Mouse (Mus musculus) stomach, embryonic 14.5 days (tissue): Measurements from ENCODE around the gene Wdr20. TPM values are rescaled to one million over a fixed set of nuclear protein-coding genes. Genes with fewer than 3 reads are reported as not detected.
A peak's percentile ranks its signal among the peaks of the same experiment; 100 is the strongest.
"Not testable (repeated sequence)": the region's sequence is repeated elsewhere in the genome, so short reads cannot be mapped to it uniquely, and the experiment has no call there.

Source experiments
- ATAC-seq: fragments of 200-750 bp; cut with Nextera tagmentation; 2 replicates; pipeline ENCODE4 v1.8.0; 2017; ENCODE audit warnings: low read depth, moderate TSS enrichment; ENCODE audit not compliant: insufficient number of reproducible peaks, insufficient read depth, low FRiP score
- H3K27ac ChIP-seq: fragments of 300-500 bp; sonication (generic); 2 replicates; pipeline ENCODE4 v1.5.1; 2014; ENCODE audit warnings: mild to moderate bottlenecking, low read length, moderate library complexity, mixed read lengths
- H3K27me3 ChIP-seq: fragments of 300-500 bp; sonication (generic); 2 replicates; pipeline ENCODE4 v1.6.1; 2014; ENCODE audit warnings: low read length, control low read depth, mixed read lengths; ENCODE audit not compliant: control insufficient read depth, insufficient read depth
- H3K36me3 ChIP-seq: fragments of 300-500 bp; sonication (generic); 2 replicates; pipeline ENCODE4 v1.6.1; 2014; ENCODE audit warnings: mild to moderate bottlenecking, control low read depth, low read length, moderate library complexity, mixed read lengths; ENCODE audit not compliant: control insufficient read depth, insufficient read depth
- H3K4me1 ChIP-seq: fragments of 300-500 bp; sonication (generic); 2 replicates; pipeline ENCODE4 v1.6.1; 2014; ENCODE audit warnings: low read length, control low read depth, mixed read lengths; ENCODE audit not compliant: control insufficient read depth, insufficient read depth
- H3K4me2 ChIP-seq: fragments of 300-500 bp; sonication (generic); replicated peaks from 2 replicates; pipeline ENCODE4 v1.6.1; 2014; ENCODE audit warnings: low read depth, low read length, control low read depth
- H3K4me3 ChIP-seq: fragments of 300-500 bp; sonication (generic); 2 replicates; pipeline ENCODE4 v1.5.1; 2014; ENCODE audit warnings: low read depth, low read length, control low read depth
- H3K9ac ChIP-seq: fragments of 300-500 bp; sonication (generic); replicated peaks from 2 replicates; pipeline ENCODE4 v1.6.1; 2014; ENCODE audit warnings: low read depth, mild to moderate bottlenecking, control low read depth, low read length, moderate library complexity, mixed read lengths
- H3K9me3 ChIP-seq: fragments of 300-500 bp; sonication (generic); 2 replicates; pipeline ENCODE4 v1.6.1; 2016; ENCODE audit warnings: low read depth, low read length, control low read depth; ENCODE audit not compliant: control insufficient read depth
- WGBS: fragments of 180-500 bp; shearing (Covaris S2); extraction: QIAGEN DNeasy Blood & Tissue Kit; methylation state at CpG from one replicate; pipeline ENCODE4 v1.1.7; 2014; 5-methylcytosine and 5-hydroxymethylcytosine counted together
- polyA plus RNA-seq: library from polyadenylated mRNA; unstranded; fragments of >200 nt; fragmentation: Nextera tagmentation; extraction: Ambion mirVana; gene quantifications from 2 replicates; pipeline ENCODE4 v1.2.1, GENCODE M21; 2014

The Wdr20 gene
- 25.1 and 27.6 TPM in 2 replicates for polyA plus RNA-seq

DNA sequence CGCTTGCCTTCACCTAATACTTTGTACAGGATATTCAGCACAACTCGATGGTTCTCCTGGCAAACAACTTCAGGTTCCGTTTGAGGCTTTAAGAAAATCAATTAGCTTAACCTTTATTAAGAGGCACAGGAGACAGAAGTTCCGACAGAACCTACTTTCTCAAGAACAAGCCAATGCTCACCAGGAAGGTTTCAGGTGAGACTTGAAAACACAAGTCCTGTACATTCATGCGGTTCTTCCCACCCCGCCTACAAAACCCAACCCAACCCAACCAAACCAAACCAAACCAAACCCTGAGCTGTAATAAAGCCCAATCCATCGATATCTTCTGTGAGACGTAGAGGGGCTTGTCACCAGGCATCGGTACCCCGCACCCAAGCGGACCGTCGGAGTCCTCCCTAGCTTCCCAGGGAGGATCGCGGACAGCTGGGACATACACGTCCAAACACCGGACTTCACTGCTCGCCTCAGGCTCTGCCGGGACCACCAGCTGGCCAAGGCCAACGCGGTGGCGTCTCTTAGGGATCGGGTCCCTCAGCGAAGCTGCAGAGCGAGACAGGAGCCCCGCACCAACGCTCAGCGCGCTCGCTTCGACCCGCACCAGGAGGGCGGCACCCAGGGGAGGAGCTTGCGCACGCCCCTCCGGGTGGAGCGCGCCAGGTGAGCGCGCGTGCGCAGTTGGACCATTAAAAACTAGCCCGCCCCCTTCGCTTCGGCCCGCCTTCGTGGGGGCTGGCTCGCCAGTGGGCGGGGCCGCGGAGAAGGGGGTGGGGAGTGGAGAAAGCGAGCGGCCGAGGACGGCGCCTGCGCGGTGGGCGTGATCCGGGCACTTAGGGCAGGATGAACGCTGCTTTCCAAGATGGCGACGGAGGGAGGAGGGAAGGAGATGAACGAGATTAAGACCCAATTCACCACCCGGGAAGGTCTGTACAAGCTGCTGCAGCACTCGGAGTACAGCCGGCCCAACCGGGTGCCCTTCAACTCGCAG is at the start of gene Wdr20:
Wdr20 (plus strand) TSS at position 775 of the 988 bp plus-strand sequence.
- peaks cover 13% of the 10 kb centered on the region for H3K4me1 ChIP-seq
- H3K27ac ChIP-seq, result peak within 1 kb of the TSS; percentile 78; the same call in 1 of the 2 replicates
- no peaks in the 10 kb centered on the region for H3K9me3 ChIP-seq
- WGBS, result under 1% methylated on average over 69 of the region's 69 CpGs
- H3K9ac ChIP-seq, result peak within 1 kb of the TSS; percentile 92
- H3K4me3 ChIP-seq, result peak within 1 kb of the TSS; percentile 100
- H3K4me2 ChIP-seq, result peak within 1 kb of the TSS; percentile 83
- no peaks in the 10 kb centered on the region for H3K27me3 ChIP-seq
- no peaks in the 10 kb centered on the region for H3K36me3 ChIP-seq
- ATAC-seq, result peak; percentile 95

- H3K4me2 ChIP-seq, H3K4me3 ChIP-seq, H3K9me3 ChIP-seq, H3K27me3 ChIP-seq, H3K9ac ChIP-seq, H3K4me1 ChIP-seq, ATAC-seq, H3K27ac ChIP-seq: not testable (repeated sequence)
- peaks cover 32% of the 10 kb centered on the region for H3K36me3 ChIP-seq
- 93% methylated on average over 3 of the region's 3 CpGs for WGBS
Observed at GRCm38 (mm10) chr12:110688921-110689320, 48.8 kb upstream of the Wdr20 start.

DNA sequence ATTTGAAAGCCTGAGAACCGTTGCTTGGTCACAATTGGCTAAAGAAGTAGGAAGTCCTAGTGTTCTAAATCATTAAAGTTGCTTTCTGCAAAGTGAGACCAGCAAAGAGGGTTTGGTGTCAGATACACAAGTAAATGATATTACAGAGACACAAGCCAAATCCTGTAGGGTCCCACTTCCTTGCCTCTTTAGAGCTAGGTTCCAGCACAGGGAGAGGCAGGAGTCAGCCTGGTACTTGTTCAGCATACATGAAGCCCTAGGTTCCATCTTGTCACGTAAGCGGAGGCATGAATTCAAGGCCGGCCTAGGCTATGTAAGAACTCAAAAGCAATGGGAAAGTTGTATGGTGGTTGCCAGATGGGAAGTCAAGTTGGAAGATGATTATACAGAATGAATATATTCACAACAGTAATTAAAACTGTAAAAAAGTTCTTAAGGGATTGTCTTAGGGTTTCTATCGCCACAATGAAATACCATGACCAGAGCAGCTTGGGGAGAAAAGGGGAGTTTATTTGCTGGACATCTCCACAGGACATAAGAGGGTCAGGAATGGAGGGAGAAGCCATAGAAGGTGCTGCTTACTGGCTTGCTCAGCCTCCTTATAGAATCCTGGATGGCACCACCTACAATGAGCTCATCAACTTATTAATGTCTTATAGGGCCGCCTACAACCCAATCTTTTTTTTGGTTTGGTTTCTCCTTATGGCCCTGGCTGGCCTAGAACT is 47.7 kb upstream of the Wdr20 start:
- H3K36me3 ChIP-seq, result peaks cover 39% of the 10 kb centered on the region
- H3K9me3 ChIP-seq, result no peaks in the 10 kb centered on the region
- no peak overlapping the region for H3K27ac ChIP-seq
- ATAC-seq, result no peak
- peaks cover 15% of the 10 kb centered on the region for H3K4me1 ChIP-seq
- no peak overlapping the region for H3K9ac ChIP-seq
- H3K4me2 ChIP-seq, result no peak overlapping the region
- H3K27me3 ChIP-seq, result no peaks in the 10 kb centered on the region
- WGBS, result 89% methylated on average over 6 of the region's 6 CpGs
- H3K4me3 ChIP-seq, result no peak overlapping the region

- not testable (repeated sequence) for H3K9me3 ChIP-seq, H3K27me3 ChIP-seq, H3K4me3 ChIP-seq, H3K9ac ChIP-seq, H3K4me2 ChIP-seq, ATAC-seq, H3K27ac ChIP-seq, H3K4me1 ChIP-seq
- WGBS, result 69% methylated on average over 5 of the region's 5 CpGs
- H3K36me3 ChIP-seq, result peaks cover 39% of the 10 kb centered on the region
Observed at GRCm38 (mm10) chr12:110693378-110693777, 44.4 kb upstream of the Wdr20 start.

GRCm38 (mm10) chr12:110695676-110696171 is 42.0 kb upstream of the Wdr20 start:
- H3K27me3 ChIP-seq, result no peaks in the 10 kb centered on the region
- peaks cover 10% of the 10 kb centered on the region for H3K4me1 ChIP-seq
- WGBS, result under 1% methylated on average over 53 of the region's 55 CpGs

GRCm38 (mm10) chr12:110696173-110696974 is 41.4 kb upstream of the Wdr20 start:
- Histone ChIP-seq H3K4me2 (peak overlapping the region; percentile 55), H3K4me1 (peaks cover 12% of the 10 kb centered on the region), H3K36me3 (peaks cover 23% of the 10 kb centered on the region), H3K9ac (peak overlapping the region; percentile 99), H3K4me3 (peak overlapping the region; percentile 98), H3K9me3 (no peaks in the 10 kb centered on the region), H3K27me3 (no peaks in the 10 kb centered on the region), H3K27ac (peak overlapping the region; percentile 93)
- WGBS, result under 1% methylated on average over 89 of the region's 89 CpGs
- ATAC-seq, result peak; percentile 95

More at GRCm38 (mm10) chr12:110695676-110696171, 42.0 kb upstream of the Wdr20 start:
- ATAC-seq, result peak; percentile 53
- H3K9ac ChIP-seq, result peak overlapping the region; percentile 99
- H3K36me3 ChIP-seq, result peaks cover 25% of the 10 kb centered on the region
- peak overlapping the region; percentile 93 for H3K27ac ChIP-seq
- H3K9me3 ChIP-seq, result no peaks in the 10 kb centered on the region
- H3K4me2 ChIP-seq, result peak overlapping the region; percentile 55
- H3K4me3 ChIP-seq, result peak overlapping the region; percentile 98

- Histone ChIP-seq H3K4me3 (peak overlapping the region; percentile 98), H3K27ac (peak overlapping the region; percentile 40; the same call in 1 of the 2 replicates), H3K27me3 (no peaks in the 10 kb centered on the region), H3K4me2 (peak overlapping the region; percentile 42), H3K36me3 (peaks cover 18% of the 10 kb centered on the region), H3K4me1 (peaks cover 12% of the 10 kb centered on the region), H3K9ac (peak overlapping the region; percentile 50), H3K9me3 (no peaks in the 10 kb centered on the region)
- no peak for ATAC-seq
- 43% methylated on average over 9 of the region's 9 CpGs for WGBS
Observed at GRCm38 (mm10) chr12:110696975-110697400, 40.8 kb upstream of the Wdr20 start.
